Mouse (Mus musculus) layer of hippocampus, postnatal 10 days (tissue): ENCODE measurements around the gene Slc25a11. TPM values are rescaled to one million over a fixed set of nuclear protein-coding genes. Genes with fewer than 3 reads are reported as not detected.

Source experiments
- DNase-seq, 2 experiments: peaks; one replicate each; pipeline ENCODE4 v3.0.0; 2021; ENCODE audit warnings: low spot score in 2 of 2
- long read RNA-seq: library from polyadenylated mRNA; stranded (forward); transcript quantifications from one replicate; pipeline ENCODE4 v2.0.0, GENCODE M21; 2023
- total RNA-seq, 2 experiments: library from RNA; stranded (reverse); gene quantifications; 2 replicates each; pipeline ENCODE4 v1.2.3; 2021

Slc25a11 gene
- 100 to 1,000 TPM; 117 to 125 TPM for total RNA-seq
- long read RNA-seq, transcript Slc25a11-201 (8 exons, 1,711 nt) = major isoform, 154 of 172 reads
- long read RNA-seq, partial matches to known transcripts = 6 of 172 reads
- long read RNA-seq, other reads (novel, unspliced or antisense) = 12 of 172 reads

DNA sequence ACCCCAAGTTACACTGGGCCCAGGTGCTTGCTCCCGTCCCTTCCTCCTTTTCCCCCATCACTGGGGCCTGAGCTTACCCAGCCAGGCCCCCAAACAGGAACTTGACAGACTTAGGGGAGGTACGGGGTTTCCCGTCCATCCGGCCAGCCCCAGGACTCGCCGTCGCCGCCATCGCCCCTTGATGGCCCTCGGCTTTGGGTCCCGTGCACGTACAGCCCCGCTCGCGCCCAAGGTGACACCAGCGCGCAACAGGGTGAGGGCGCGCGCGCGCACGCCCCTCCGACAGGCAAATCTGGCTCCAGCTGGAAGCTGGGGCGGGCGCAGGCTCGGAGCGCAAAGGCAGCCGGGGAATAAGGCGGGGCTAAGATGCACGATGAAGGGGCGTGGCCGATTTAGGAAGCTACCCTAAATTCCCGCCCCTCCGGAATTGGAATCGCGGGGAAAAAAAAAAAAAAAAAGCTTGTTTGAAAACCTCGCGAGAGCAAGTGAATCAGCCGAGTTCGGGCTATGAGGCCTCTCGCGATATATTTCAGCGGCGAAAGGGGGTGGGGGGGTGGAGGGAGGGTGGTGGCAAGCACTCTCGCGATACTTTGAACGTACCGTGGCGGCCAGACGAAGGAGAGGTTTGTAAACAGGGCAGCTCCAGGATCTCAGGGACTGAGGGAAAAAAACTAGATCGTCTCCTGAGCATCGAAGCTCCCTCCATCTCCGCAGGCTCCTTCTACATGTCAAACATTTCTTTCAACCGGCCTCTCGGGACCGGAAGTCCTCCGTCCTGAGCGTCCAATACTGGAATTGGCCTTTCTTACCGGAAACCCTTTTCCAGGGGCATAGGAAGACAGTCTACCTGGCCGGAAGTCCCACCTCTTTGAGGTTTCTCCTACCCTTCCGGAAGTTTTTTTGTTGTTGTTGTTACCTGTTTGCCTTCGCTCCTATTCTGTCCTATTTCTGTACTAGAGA is at the start of gene Slc25a11, which contains the start of gene Rnf167:
Gene Slc25a11, minus strand, starts transcription at position 789 of the 960 bp plus-strand sequence.
Gene Rnf167, plus strand, starts transcription at position 545 of the 960 bp plus-strand sequence.
- DNase-seq = peak; percentile 94 to 96

DNA sequence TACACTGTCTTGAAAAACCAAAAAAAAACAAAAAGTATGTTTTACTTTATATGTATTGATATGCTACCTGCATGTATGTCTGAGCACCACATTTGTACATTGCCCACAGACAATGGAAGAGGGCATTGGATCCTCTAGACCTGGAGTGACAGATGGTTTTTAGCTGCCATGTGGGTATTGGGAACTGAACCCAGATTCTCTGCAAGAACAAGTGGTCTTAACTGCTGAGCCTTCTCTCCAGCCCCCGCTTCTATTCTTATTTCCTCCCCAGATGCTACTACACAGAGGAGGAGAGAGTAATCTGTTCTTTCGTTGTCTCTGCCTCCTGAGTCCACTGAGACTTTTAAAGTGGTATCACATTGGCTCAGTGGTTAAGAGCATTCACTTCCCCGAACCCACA is 46.2 kb upstream of the Slc25a11 start:
- no peak for DNase-seq

DNA sequence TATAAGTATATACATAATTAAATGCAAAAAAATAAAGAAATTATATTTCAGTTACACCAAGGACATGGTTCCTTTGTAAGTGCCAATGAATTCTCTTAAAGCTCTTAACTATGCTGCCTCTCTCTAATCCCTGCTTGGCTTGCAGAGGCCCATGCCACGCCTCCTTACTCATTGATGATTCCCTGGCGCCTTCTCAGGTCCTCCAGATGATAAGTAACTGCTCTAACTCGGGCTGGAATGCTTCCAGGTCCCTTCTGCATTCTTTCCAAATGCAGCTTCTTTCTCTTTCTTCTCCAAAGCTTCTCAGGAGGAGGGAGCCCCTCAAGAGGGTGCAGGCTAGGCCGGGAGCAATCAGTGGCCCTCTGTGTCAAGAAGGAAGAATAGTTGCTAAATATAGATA is 42.3 kb upstream of the Slc25a11 start:
- DNase-seq = no peak

DNA sequence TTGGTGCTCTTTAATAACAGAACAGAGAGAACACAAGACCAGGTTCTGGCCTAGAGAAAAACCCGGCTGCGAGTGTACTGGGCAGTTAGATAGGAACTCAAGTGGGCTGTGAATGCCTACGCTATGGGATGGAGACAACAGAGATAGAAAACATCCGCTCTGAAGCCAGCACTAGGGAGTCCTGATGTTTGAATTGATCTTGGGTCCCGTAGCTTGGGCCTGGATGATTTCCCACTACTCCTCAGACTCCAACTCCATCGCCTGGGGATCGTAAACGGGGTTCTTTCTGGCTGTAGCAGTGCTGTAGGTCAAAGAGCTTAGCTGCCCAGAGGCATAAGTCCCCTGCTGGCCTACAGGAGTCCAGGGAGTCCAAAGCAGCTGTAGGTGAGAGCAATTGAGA is 41.1 kb upstream of the Slc25a11 start:
- DNase-seq = no peak

DNA sequence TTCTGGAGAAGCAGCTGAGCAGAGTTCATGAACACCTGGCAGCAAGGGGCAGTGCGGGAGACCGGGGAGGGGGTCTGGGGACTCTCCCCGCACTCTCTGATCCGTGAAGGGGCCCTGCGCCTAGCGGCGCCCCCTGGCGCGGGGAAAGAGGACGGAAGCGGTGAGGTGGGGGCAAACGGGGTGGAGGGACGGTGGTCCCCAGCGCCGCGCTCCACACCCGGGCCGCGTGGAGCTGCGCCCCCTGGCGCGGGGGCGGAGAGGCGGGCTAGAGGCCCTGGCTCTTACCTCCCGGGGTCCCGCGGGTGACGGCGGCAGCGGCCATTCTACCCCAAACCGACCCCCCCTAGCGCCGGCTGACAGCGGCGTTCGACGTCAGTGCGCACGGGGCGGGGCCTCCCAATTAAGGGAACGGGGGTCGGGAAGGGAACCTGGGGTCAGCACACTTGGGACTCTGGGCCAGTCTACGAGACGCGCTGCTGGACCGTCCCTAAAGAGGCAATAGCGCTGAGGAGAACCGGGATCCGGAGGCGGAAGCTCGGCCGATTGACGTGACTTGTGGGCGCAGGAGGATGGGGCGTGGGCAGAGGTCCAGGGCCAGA is 40.4 kb upstream of the Slc25a11 start, which contains the start of gene Camta2:
Gene Camta2, minus strand, starts transcription at position 505 of the 599 bp plus-strand sequence.
- peak; percentile 90 to 92 for DNase-seq

DNA sequence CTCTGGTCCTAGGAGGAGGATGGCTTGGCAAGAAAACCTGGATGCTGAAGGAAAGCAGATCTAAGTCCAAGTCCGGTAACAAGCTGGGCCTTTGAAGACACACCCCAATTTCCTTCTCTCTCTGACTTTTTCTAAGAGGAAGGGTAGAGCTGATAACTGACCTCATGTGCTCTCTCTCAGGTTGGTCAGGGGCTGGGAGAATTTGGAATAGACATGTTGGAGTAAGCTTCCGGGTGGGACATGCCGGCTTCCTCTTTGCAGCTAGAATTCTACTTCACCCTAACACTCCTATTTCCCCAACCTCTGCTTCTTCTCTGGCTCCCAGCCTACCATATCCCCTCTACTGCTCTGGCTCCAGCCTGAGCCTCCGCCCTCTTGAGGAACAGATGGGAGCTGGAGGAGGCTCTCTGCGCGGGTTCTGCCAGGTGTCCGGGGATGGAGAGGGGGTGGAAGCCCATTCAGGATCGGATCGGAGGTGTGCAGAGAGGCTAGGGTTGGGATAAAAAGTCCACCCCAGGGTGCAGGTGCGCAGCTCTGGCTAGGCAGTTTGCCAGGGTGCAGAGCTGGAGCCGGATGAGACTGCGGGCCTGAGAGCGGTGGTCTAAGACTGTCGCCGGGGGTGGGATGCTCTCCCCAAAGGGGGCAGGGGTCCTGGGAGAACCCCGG is 39.8 kb upstream of the Slc25a11 start:
- DNase-seq = peak; percentile 58 to 59

DNA sequence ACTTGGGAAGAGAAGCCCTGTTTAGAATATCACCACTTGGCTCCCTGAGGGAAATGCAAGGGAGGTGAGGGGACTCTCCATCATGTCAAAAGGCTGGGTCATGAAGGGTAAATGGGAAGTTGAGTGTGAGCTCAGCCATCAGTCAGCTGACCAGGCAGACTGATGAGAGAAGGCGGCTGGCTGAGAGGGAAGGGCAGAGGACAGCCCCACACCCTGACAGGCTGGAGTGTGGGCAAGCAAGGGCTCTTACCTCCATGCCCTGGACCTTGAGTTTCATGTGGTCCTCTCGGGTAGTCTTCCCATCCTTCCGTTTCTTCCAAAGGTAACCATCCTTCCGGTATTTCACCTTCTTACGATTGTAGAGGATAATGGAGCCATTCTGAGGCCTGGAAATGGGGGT is 36.4 kb upstream of the Slc25a11 start:
- DNase-seq = no peak

DNA sequence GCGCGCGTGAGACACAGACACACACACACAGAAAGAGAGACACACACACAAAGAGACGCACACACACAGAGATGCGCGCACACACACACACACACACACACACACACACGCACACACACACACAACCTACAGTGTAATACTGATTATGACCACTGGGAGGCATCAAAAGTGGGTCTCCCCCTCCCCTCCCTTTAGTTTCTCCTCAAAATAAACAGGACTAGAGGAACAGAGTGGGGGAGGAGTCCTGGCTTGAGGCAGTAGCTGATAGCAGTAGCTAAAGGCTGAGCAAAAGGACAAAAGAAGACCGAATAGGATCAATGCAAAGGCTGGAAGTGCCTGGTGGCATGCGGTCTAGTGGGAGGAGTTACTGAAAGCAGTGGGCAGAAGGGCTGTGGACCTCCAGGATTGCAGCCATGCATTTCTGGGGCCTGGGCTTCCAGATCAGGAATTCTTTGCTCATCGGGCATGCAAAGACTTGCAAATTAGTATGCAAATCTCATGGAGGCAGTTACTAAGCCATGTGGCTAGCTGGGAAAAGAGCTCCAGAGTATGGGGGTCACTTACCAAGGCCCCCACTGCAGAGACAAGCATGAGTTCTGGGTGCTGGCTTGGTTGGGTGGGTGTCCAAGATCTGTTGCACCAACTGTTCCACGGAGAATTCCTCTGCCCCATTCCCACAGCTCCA is 34.8 kb upstream of the Slc25a11 start:
- peak; percentile 64 to 69 for DNase-seq

DNA sequence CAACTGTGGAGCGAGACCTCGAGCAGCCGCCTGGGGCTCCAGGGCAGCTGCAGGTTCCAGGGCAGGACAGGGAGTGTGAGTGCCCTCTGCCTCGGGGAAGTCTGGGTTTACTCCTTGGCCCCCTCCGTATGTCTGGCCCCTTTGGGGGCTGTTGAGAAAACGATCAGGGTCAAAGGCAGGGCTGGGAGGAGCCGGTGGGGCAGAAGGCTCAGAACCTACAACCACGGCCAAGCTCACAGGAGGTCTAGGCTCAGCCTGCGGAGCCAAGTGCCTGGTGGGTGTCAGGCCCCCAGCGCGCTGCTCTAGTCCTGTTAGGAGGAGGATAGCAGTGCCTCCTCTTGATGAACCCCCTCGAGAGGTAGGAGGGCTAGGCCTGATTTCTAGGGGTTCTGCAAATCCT is 33.9 kb upstream of the Slc25a11 start:
- no peak for DNase-seq

DNA sequence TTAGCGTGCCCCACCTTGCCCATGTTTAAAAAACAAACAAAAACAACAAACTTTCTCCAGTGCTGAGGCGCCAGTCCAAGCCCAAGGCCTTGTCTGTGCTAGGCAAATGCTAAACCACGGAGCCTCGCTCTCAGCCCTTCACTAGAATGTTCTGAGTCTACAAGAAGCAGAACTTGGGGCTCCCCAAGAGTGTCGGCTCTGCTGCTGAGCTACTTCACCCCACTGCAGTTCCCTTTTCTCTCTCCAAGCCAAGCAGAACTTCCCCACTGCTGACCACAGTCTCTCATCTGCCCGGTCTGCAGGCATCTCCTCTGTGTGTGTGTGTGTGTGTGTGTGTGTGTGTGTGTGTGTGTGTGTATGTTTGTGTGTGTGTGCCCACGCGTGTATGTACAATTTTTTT is 32.6 kb upstream of the Slc25a11 start:
- DNase-seq = no peak

DNA sequence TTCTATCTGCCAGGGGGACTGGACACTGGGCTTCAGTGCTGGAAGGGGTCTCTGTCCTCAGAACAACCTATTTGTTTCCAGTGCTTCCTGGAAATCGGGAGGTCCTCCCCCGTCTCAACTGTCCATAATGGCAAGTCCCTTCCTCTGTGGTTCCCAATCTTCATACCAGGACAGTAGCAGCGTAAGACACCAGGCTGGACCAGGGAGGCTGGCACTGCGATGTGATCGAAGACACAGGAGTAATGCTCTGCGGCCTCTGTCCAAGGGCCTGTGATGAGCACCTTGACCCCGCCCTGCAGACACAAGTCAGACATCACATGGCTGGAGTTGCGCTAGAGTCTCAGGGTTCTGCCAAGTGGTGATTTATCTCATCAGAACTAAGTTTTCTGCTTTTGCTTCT is 32.1 kb upstream of the Slc25a11 start:
- DNase-seq = no peak

DNA sequence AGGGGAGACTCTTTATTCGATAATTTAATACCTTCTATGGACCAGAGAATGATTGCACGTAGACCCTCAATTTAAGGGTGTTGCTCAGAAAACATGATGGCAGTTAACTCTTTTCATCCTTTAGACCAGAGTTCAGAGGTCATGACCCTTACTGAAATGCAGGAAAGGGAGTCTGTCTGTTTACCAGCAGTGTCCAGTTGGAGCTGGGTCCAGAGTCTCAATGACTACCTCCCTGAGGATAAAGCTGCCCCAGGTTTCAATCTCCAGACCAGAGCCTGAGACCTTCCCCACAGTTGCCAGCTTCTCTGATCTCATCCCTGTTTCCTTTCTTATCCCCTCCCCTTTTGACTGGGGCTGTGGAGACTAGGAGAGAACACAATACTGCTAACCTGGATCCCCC is 31.3 kb upstream of the Slc25a11 start:
- no peak for DNase-seq

DNA sequence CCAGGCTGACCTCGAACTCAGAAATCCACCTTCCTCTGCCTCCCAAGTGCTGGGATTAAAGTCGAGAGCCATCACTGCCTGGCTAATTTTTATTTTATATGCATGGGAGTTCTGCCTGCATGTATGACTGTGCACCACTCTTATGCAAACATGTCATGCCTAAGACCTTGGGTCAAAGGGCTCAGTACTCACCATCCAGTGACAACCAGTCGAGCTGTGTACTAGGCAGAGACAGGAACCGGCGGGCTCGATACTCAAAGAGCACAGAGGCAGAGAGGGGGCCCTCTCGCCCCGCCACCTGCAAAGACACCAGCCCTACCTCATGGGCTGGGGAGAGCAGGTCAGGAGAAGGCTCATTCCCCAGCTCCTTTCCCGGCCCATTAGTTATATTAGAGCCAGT is 30.8 kb upstream of the Slc25a11 start:
- no peak for DNase-seq

DNA sequence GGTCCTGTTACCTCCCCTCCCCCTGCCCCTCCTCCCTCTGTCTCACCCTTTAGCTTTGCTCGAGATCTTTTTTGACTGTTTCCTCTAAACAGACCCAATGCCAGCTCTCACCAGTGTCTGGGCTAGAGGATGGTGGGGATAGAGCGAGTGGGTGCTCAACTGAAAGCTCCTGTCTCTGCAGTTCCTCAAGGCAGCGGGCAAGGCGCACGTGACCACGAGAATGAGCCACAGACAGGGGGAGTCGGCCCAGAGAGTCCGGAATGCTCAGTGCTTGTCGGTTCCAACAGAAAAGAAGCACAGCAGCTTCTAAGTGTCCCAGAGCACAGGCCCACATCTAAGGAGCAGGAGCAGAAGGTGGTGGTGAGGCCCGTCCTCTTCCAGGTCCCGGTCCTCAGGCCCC is 27.2 kb upstream of the Slc25a11 start:
- no peak for DNase-seq

DNA sequence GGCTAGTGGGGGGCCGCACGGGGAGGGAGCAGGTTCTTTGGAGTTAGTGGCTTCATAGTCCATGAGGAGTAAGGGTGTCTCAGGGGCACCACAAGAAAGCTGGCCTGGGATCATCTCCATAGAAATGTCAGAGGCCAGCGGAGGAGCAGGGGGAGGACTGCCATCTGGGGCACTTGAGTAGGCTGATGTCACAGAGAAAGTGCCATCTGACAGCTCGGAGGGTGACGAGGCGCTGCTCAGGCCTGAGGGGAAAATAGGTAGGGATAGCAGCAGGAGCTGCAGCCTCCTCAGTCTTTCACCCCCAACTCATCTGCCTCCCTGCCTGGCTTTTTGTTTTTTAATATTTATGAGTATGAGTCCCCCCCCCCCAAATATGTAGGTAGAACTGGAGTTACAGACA is 26.7 kb upstream of the Slc25a11 start:
- no peak for DNase-seq

DNA sequence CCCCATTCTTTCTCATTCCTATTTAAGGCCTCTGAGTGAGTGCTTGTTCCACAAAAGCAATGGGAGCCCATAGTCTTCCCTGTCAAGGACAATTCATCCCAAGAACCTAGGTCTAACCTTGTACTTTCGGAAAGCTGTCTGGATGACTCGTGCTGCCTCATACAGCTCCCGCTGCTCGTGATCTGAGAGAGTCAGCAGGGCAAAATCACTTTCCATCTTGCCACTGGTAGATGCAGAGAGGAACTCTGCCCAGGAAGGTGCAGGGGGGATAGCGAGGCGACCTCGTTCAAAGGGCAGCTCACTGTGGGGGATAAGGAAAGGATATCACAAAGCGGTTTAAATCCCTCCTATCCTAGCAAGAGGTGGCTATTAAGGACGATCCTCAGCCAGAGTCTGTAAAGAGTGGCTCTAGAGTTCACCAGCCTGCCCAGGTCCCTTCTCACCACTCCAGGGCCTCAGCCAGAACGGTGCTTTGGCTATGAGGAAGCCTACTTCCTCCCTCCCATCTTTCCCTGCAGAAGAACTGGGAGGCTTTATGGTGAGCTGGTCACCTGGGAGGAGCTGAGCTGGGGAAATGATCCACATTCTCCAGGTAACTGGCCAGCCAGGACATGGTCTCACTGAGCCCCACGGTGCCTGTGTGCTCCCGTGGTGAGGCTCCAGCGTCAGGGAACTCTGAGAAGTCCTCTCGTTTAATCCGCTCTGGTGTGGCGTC is 24.2 kb upstream of the Slc25a11 start:
- DNase-seq = no peak

DNA sequence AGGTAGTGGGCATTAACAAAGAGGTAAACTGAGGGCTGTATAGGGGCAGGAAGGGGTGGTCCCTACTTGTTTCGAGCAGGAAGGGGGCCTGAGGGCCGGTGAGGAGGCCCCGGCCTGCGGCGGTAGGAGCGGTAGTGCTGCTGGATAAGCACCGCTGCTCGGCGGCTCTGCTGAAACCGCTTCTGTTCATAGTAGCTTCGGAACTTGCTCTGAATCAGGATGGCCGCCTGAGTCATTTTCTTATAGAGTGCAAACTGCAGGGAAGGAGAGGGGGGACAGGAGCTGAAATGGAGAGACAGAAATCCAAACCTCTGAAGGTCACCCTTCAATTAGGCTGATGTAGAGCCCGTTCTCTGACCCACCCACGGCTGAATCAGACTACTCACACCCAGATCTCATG is 23.2 kb upstream of the Slc25a11 start:
- DNase-seq = no peak

DNA sequence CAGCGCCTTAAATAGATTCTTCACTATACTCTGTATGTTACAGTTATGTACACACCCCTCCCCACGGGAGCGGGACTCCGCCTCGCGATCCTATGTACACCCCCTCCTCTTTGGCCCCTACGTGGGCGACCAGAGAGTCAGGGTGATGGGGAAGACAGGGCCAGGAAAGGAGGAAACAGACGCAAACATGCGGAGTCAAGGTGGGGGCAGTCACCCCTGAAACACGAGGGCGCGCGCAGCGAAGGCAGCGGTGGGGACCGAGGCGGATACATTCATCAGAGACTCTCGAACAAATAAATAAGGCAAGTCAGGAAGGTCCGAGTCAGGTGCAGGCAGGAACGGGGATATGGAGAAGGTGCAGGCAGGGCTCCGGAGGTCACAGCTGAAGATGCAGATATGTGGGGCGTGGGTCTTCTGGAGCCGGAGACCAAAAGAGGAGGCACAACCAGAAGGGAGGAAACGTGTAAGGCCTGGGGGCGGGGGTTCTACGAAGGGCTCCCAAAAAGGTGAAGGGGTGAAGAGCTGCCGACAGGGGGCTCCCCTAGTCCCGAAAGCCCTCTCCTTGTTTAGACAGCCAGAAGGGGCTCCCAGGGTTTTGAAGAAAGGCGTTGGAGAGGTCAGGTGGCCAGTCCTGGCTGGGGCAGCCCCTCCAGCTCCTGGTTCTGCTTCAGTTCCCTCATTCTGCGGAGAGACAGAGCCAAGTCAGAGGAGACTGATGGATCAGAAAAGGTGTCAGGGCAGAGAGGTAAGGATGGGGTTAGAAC is 22.5 kb upstream of the Slc25a11 start:
- peak; percentile 73 to 84 for DNase-seq

DNA sequence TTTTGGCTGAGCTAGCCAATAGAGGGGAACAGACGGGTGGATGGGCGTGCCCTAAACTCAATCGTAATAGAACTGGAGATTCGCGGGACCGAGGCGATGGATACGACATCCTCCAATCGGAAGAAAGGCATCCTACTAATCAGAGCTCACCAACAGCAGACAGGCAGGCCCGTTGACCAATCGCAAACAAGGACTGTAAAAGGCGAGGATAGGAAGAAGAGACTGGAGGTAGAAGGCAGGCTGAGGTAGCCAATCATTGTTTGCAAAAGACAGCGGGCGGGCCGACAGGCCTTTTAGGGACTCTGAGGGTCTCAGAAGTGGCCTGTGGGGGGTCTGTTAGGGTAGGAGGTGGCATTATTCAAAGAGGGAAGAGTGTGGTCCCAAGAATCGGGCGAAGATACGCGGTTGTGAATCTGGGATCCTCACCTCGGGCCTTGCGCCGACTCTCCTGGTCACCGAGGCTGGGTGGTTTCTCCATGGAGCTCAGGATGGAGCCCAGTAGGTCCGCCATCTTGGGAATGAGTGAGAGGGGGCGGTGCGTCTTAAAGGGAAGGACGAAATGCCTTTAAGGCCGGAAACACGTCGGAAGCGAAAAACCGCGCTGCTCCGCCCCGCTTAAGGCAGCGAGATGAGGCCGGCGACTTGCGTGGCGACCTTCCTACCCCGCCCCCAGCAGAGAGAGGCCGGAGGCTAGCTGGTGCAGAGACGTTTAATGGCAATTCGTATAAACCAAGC is 21.7 kb upstream of the Slc25a11 start, which contains the start of gene Spag7:
Gene Spag7, minus strand, starts transcription at position 646 of the 735 bp plus-strand sequence.
- peak; percentile 94 to 95 for DNase-seq
